Mouse (Mus musculus) cortical plate, adult 2 months (tissue): ENCODE results near the gene Lrig1. TPM values are rescaled to one million over a fixed set of nuclear protein-coding genes. Genes with fewer than 3 reads are reported as not detected.
A peak's percentile ranks its signal among the peaks of the same experiment; 100 is the strongest.

ENCODE experiments used
- H3K27ac ChIP-seq: fragments of 200-500 bp; 2 replicates; pipeline ENCODE4 v1.5.1; 2012; ENCODE audit warnings: low read length, control low read depth, inconsistent platforms; ENCODE audit not compliant: insufficient read depth
- H3K4me1 ChIP-seq: fragments of 200-500 bp; 2 replicates; pipeline ENCODE4 v1.6.1; 2011; ENCODE audit warnings: low read length; ENCODE audit not compliant: control insufficient read depth, insufficient read depth
- H3K4me3 ChIP-seq: fragments of 200-500 bp; 2 replicates; pipeline ENCODE4 v1.5.1; 2011; ENCODE audit warnings: mild to moderate bottlenecking, low read length, control low read depth; ENCODE audit not compliant: insufficient read depth
- CTCF ChIP-seq: fragments of 200-500 bp; IDR thresholded peaks from 2 replicates; pipeline ENCODE4 v1.5.1; 2011; ENCODE audit warnings: mild to moderate bottlenecking, control low read depth, low read length; ENCODE audit not compliant: insufficient read depth; ENCODE audit errors: extremely low read depth
- POLR2A ChIP-seq: fragments of 200-500 bp; IDR thresholded peaks from 2 replicates; pipeline ENCODE4 v1.6.1; 2011; ENCODE audit warnings: mild to moderate bottlenecking, low read length, control low read depth; ENCODE audit not compliant: insufficient read depth; ENCODE audit errors: extremely low read depth
- polyA plus RNA-seq: library from polyadenylated mRNA; depleted of rRNA; stranded (reverse); fragments of >200 nt; gene quantifications from 2 replicates; pipeline ENCODE4 v1.2.3, GENCODE M21; 2012

Gene Lrig1
- polyA plus RNA-seq, 1 experiment, result 19.7 TPM

GRCm38 (mm10) chr6:94653388-94654316 lies 46.3 kb downstream of the Lrig1 start:
- Histone ChIP-seq H3K27ac (no peak overlapping the region), H3K4me1 (peaks cover 4% of the 10 kb centered on the region; the same call in 1 of the 2 replicates), H3K4me3 (no peak overlapping the region)
- no peak for TF ChIP-seq POLR2A
- TF ChIP-seq CTCF, result no peak

GRCm38 (mm10) chr6:94652659-94653213 lies 47.2 kb downstream of the Lrig1 start:
- no peak overlapping the region for H3K27ac ChIP-seq
- peaks cover 7% of the 10 kb centered on the region; the same call in 1 of the 2 replicates for H3K4me1 ChIP-seq
- no peak for TF ChIP-seq CTCF
- no peak for TF ChIP-seq POLR2A
- no peak overlapping the region for H3K4me3 ChIP-seq

GRCm38 (mm10) chr6:94651541-94651940 lies 48.4 kb downstream of the Lrig1 start:
- Histone ChIP-seq H3K27ac (no peak overlapping the region), H3K4me1 (peaks cover 9% of the 10 kb centered on the region), H3K4me3 (no peak overlapping the region)
- TF ChIP-seq CTCF, result no peak
- no peak for TF ChIP-seq POLR2A

DNA sequence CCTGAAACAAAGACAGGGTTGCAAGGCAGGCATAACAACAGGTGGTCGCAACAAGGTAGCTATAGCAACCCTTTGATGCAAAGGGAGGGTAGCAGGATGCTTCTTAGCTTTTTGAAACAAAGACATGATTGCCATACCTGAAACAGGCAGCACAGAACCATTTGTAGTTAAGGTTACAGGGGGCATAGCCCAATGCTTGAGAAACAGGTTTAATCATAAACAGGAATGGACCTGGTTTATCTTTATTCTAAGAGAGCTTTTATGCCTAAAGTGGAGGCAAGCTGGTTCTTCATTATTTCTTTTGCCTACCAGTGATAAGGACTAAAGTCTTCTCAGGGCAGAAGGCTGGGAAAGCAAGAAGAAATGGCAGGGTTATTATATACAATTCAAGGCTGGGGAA lies 50.3 kb downstream of the Lrig1 start:
- H3K4me3 ChIP-seq, result no peak overlapping the region
- no peak overlapping the region for H3K27ac ChIP-seq
- peaks cover 9% of the 10 kb centered on the region for H3K4me1 ChIP-seq
- TF ChIP-seq POLR2A (no peak), CTCF (no peak)

- TF ChIP-seq POLR2A (no peak), CTCF (no peak)
- H3K4me1 ChIP-seq, result peaks cover 9% of the 10 kb centered on the region
- no peak overlapping the region for H3K4me3 ChIP-seq
- 0 out of 2 replicates have a peak overlapping the region, but pooled peaks have one; percentile 14 for H3K27ac ChIP-seq
Observed at GRCm38 (mm10) chr6:94648496-94648895, 51.5 kb downstream of the Lrig1 start.

- no peak overlapping the region for H3K4me3 ChIP-seq
- peak overlapping the region; percentile 57; the same call in 1 of the 2 replicates for H3K27ac ChIP-seq
- peaks cover 9% of the 10 kb centered on the region for H3K4me1 ChIP-seq
- TF ChIP-seq POLR2A, result no peak
- TF ChIP-seq CTCF, result no peak
Observed at GRCm38 (mm10) chr6:94647574-94648430, 52.2 kb downstream of the Lrig1 start.

GRCm38 (mm10) chr6:94646902-94647301 lies 53.1 kb downstream of the Lrig1 start:
- H3K4me3 ChIP-seq, result no peak overlapping the region
- peaks cover 9% of the 10 kb centered on the region for H3K4me1 ChIP-seq
- no peak for TF ChIP-seq POLR2A
- no peak for TF ChIP-seq CTCF
- H3K27ac ChIP-seq, result no peak overlapping the region

- no peak overlapping the region; the same call in 1 of the 2 replicates for H3K27ac ChIP-seq
- no peak for TF ChIP-seq POLR2A
- no peak for TF ChIP-seq CTCF
Observed at GRCm38 (mm10) chr6:94646274-94646863, 53.6 kb downstream of the Lrig1 start.

DNA sequence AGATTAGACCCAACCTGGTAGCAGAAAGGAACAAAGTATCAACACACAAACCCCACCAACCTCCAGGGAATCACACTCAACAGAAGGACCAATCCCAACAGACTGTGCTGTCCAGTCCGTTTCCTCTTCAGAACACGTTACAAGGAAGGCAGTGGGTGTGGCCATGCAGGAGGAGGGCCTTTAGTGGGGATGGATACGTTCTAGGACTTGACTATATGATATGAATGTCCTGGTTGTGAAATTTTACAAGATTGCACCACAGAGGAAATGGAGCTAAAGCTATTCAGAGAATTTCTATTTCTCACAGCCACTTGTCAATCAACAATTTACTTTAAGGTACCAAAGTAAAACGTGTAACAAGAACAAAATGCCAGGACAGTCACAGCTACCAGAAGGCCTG lies 54.2 kb downstream of the Lrig1 start:
- Histone ChIP-seq H3K4me3 (no peak overlapping the region), H3K4me1 (peaks cover 9% of the 10 kb centered on the region), H3K27ac (no peak overlapping the region)
- TF ChIP-seq POLR2A (no peak), CTCF (no peak)

More at GRCm38 (mm10) chr6:94646274-94646863, 53.6 kb downstream of the Lrig1 start:
- Histone ChIP-seq H3K4me3 (no peak overlapping the region), H3K4me1 (peaks cover 9% of the 10 kb centered on the region)
